Mouse (Mus musculus) heart, postnatal 0 days (tissue): ENCODE results near the gene Slain1. TPM values are rescaled to one million over a fixed set of nuclear protein-coding genes. Genes with fewer than 3 reads are reported as not detected.

ENCODE experiments used
- ATAC-seq: fragments of 200-750 bp; cut with Nextera tagmentation; 2 replicates; pipeline ENCODE4 v1.8.0; 2017; ENCODE audit warnings: low read depth, moderate number of reproducible peaks, moderate library complexity; ENCODE audit not compliant: insufficient read depth
- DNase-seq: peaks from one replicate; pipeline ENCODE4 v3.0.0-alpha.2; 2016; ENCODE audit warnings: low spot score
- H3K27ac ChIP-seq: fragments of 300-500 bp; sonication (generic); 2 replicates; pipeline ENCODE4 v1.5.1; 2014; ENCODE audit warnings: low read depth, mild to moderate bottlenecking
- H3K27me3 ChIP-seq: fragments of 300-500 bp; sonication (generic); 2 replicates; pipeline ENCODE4 v1.6.1; 2014; ENCODE audit warnings: low read length, mixed read lengths; ENCODE audit not compliant: control insufficient read depth, insufficient read depth
- H3K36me3 ChIP-seq: fragments of 300-500 bp; sonication (generic); replicated peaks from 2 replicates; pipeline ENCODE4 v1.6.1; 2014; ENCODE audit warnings: low read length, mixed read lengths; ENCODE audit not compliant: control insufficient read depth, insufficient read depth
- H3K4me1 ChIP-seq: fragments of 300-500 bp; sonication (generic); 2 replicates; pipeline ENCODE4 v1.6.1; 2014; ENCODE audit warnings: antibody characterized with exemption; ENCODE audit not compliant: control insufficient read depth, insufficient read depth
- H3K4me2 ChIP-seq: fragments of 300-500 bp; sonication (generic); 2 replicates; pipeline ENCODE4 v1.6.1; 2014; ENCODE audit warnings: low read depth, mild to moderate bottlenecking, low read length, moderate library complexity
- H3K4me3 ChIP-seq: fragments of 300-500 bp; sonication (generic); 2 replicates; pipeline ENCODE4 v1.5.1; 2014; ENCODE audit warnings: low read depth, low read length
- H3K9ac ChIP-seq: fragments of 300-500 bp; sonication (generic); replicated peaks from 2 replicates; pipeline ENCODE4 v1.6.1; 2014; ENCODE audit warnings: low read depth, low read length, mixed read lengths
- H3K9me3 ChIP-seq: fragments of 300-500 bp; sonication (generic); replicated peaks from 2 replicates; pipeline ENCODE4 v1.6.1; 2016; ENCODE audit warnings: low read length; ENCODE audit not compliant: control insufficient read depth
- CTCF ChIP-seq: IDR thresholded peaks from 2 replicates; pipeline ENCODE4 v1.5.1; 2016; ENCODE audit warnings: antibody characterized with exemption, control low read depth, low read depth
- EP300 ChIP-seq: IDR thresholded peaks from 2 replicates; pipeline ENCODE4 v1.6.1; 2016; ENCODE audit warnings: antibody characterized with exemption, low read depth
- WGBS: fragments of 180-500 bp; shearing (Covaris S2); extraction: QIAGEN DNeasy Blood & Tissue Kit; methylation state at CpG from one replicate; pipeline ENCODE4 v1.1.7; 2014; 5-methylcytosine and 5-hydroxymethylcytosine counted together
- polyA plus RNA-seq: library from polyadenylated mRNA; unstranded; fragments of >200 nt; fragmentation: Nextera tagmentation; extraction: Ambion mirVana; gene quantifications from 2 replicates; pipeline ENCODE4 v1.2.1, GENCODE M21; 2015
- total RNA-seq: library from RNA; depleted of rRNA; stranded (reverse); fragments of >200 nt; gene quantifications from 2 replicates; pipeline ENCODE4 v1.2.3, GENCODE M21; 2014; ENCODE audit warnings: low replicate concordance

Gene Slain1
- total and polyA plus RNA-seq, 2 experiments from 2014 or later: 0.16 TPM; not detected in 1

GRCm38 (mm10) chr14:103686994-103687393 lies 37.0 kb downstream of the Slain1 start:
- H3K27me3 ChIP-seq: no peaks in the 10 kb centered on the region
- no peak for DNase-seq
- no peak overlapping the region for H3K9ac ChIP-seq
- no peak overlapping the region for H3K4me3 ChIP-seq
- no peaks in the 10 kb centered on the region for H3K4me1 ChIP-seq
- no peaks in the 10 kb centered on the region for H3K9me3 ChIP-seq
- no peaks in the 10 kb centered on the region for H3K36me3 ChIP-seq
- H3K4me2 ChIP-seq: no peak overlapping the region
- TF ChIP-seq CTCF: no peak
- no peak for TF ChIP-seq EP300
- H3K27ac ChIP-seq: no peak overlapping the region
- WGBS: 92% methylated on average over 2 of the region's 2 CpGs
- no peak for ATAC-seq

GRCm38 (mm10) chr14:103694295-103694694 lies 44.3 kb downstream of the Slain1 start:
- Histone ChIP-seq H3K9me3 (no peaks in the 10 kb centered on the region), H3K4me2 (no peak overlapping the region), H3K4me3 (no peak overlapping the region), H3K27me3 (no peaks in the 10 kb centered on the region), H3K4me1 (no peaks in the 10 kb centered on the region), H3K9ac (no peak overlapping the region), H3K36me3 (no peaks in the 10 kb centered on the region), H3K27ac (no peak overlapping the region)
- ATAC-seq (no peak), DNase-seq (peak; percentile 44)
- no peak for TF ChIP-seq EP300
- TF ChIP-seq CTCF: peak; percentile 93
- 32% methylated on average over 1 of the region's 1 CpGs for WGBS

GRCm38 (mm10) chr14:103695620-103696019 lies 45.6 kb downstream of the Slain1 start:
- H3K4me3 ChIP-seq: no peak overlapping the region
- ATAC-seq (no peak), DNase-seq (no peak)
- no peaks in the 10 kb centered on the region for H3K36me3 ChIP-seq
- no peak for TF ChIP-seq EP300
- no peak for TF ChIP-seq CTCF
- no peaks in the 10 kb centered on the region for H3K27me3 ChIP-seq
- no peak overlapping the region for H3K9ac ChIP-seq
- no peaks in the 10 kb centered on the region for H3K9me3 ChIP-seq
- H3K4me2 ChIP-seq: no peak overlapping the region
- H3K4me1 ChIP-seq: no peaks in the 10 kb centered on the region
- no peak overlapping the region for H3K27ac ChIP-seq
- 69% methylated on average over 3 of the region's 3 CpGs for WGBS

DNA sequence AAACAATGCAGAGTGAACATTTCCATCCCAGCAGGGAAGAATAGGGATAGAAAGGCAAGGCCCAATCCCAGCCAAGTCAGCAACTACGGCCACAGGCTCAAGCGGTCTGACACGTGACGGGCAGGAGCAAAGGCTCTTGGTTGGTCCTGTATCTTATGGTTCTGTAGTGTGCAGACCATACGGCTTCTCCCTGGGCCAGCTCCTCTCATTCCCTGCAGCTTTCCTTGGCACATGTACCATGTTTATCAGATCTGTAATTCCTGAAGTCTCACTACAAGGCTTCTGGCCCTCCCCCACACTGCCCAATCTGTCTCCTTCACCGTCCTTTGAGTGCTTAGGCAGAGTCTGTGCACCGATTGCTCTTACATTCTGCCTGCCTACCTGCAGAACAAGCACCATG lies 47.1 kb downstream of the Slain1 start:
- no peak for TF ChIP-seq CTCF
- TF ChIP-seq EP300: no peak
- WGBS: 71% methylated on average over 7 of the region's 7 CpGs
- Histone ChIP-seq H3K4me3 (no peak overlapping the region), H3K4me2 (no peak overlapping the region), H3K9ac (no peak overlapping the region), H3K4me1 (no peaks in the 10 kb centered on the region), H3K27me3 (no peaks in the 10 kb centered on the region), H3K27ac (no peak overlapping the region), H3K36me3 (no peaks in the 10 kb centered on the region), H3K9me3 (no peaks in the 10 kb centered on the region)
- DNase-seq (no peak), ATAC-seq (no peak)

GRCm38 (mm10) chr14:103699308-103699707 lies 49.3 kb downstream of the Slain1 start:
- Histone ChIP-seq H3K4me2 (no peak overlapping the region), H3K27ac (no peak overlapping the region), H3K36me3 (no peaks in the 10 kb centered on the region), H3K27me3 (no peaks in the 10 kb centered on the region), H3K9me3 (no peaks in the 10 kb centered on the region), H3K4me3 (no peak overlapping the region), H3K9ac (no peak overlapping the region), H3K4me1 (no peaks in the 10 kb centered on the region)
- DNase-seq (no peak), ATAC-seq (no peak)
- 89% methylated on average over 6 of the region's 6 CpGs for WGBS
- TF ChIP-seq CTCF: no peak
- no peak for TF ChIP-seq EP300

GRCm38 (mm10) chr14:103702516-103702915 lies 52.5 kb downstream of the Slain1 start:
- WGBS: 86% methylated on average over 18 of the region's 18 CpGs
- ATAC-seq: no peak
- TF ChIP-seq CTCF (no peak), EP300 (no peak)

More at GRCm38 (mm10) chr14:103702516-103702915, 52.5 kb downstream of the Slain1 start:
- Histone ChIP-seq H3K27ac (no peak overlapping the region), H3K9ac (no peak overlapping the region), H3K4me2 (no peak overlapping the region), H3K4me1 (no peaks in the 10 kb centered on the region), H3K36me3 (no peaks in the 10 kb centered on the region), H3K4me3 (no peak overlapping the region), H3K9me3 (no peaks in the 10 kb centered on the region), H3K27me3 (no peaks in the 10 kb centered on the region)
- no peak for DNase-seq
